Mouse (Mus musculus) bone marrow macrophage, adult 2 months (primary cell): Measurements from ENCODE around the gene Trim28.

ENCODE experiments used
- CTCF ChIP-seq: IDR thresholded peaks from 2 replicates; pipeline ENCODE4 v1.5.1; 2012; ENCODE audit warnings: low read depth, mild to moderate bottlenecking, low read length, moderate library complexity
- POLR2A ChIP-seq: IDR thresholded peaks from 2 replicates; pipeline ENCODE4 v1.6.1; 2012; ENCODE audit warnings: mild to moderate bottlenecking, low read depth, low read length, borderline replicate concordance

DNA sequence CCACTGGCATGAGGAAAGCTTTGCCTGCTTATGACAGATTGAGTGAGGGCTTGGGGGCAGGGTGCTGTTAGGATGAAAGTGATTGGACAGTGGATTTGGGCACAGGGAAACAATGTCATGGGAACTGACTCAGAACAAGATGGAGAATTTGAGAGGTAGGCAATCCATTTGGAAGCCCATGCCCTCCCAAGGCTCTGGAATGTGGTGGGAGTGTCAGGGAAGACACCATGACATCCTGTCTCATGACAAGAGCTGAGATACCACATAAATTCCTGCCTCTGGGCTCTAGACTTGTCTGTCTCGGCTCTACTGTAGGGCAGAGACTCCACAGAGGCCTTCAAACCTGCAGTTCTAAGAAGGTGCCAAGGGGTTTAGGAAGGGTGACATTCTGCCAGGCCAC lies 42.3 kb downstream of the Trim28 start:
- TF ChIP-seq CTCF (no peak), POLR2A (no peak)
